Mouse (Mus musculus) common myeloid progenitor, adult 5-6 weeks (primary cell): Measurements from ENCODE around the gene Fam71e1. TPM values are rescaled to one million over a fixed set of nuclear protein-coding genes. Genes with fewer than 3 reads are reported as not detected.

ENCODE experiments used
- ATAC-seq: replicated peaks from 2 replicates; pipeline ENCODE4 v1.8.0; 2016; ENCODE audit warnings: low read depth, mild to moderate bottlenecking, moderate TSS enrichment, inconsistent platforms; ENCODE audit not compliant: poor library complexity, severe bottlenecking
- total RNA-seq: library from RNA; stranded (forward); fragments of 200-1000, 187-1606 nt; gene quantifications from 2 replicates; pipeline ENCODE4 v1.2.3, GENCODE M21; 2017

Fam71e1 gene
- 3.1 TPM in 1 of 2 replicates, not detected in the other for total RNA-seq

DNA sequence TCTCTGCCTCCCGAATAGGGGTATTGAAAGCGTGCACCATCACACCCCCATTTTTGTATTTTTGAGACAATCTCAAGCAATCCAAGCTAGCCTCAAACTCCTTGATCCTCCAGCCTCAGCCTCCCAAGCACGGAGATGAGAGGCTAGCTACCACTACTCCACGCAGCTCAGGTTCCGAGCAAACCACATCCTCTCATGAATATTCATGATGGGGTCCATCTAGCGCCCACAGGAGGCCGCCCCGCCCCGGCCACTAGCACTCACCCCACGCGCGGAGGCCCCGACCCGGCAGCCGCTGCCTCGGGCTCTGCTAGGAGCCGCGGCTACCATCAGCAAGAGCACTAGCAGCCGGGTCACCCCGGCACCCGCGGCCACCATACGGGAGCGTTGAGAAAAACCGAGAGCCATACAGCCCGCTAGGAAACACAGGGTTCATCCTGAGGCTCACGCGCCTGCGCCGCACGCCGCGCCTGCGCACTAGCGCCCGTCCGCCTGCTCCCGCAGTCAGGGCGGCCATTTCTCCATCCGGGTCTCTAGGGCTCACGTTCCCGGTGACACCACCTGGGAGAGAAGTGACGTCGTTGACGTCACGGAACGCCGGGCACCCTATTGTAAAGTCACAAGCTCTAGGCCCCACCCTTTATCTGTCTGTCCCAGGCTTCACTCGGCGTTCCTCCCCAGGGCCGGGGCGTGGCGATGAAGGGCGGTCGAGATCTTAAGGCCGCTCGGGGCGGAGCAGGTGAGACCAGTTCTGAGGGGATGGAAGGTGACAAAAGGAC is at the start of gene Fam71e1, which contains the start of gene Emc10:
Gene Fam71e1, plus strand, starts transcription at position 590 of the 779 bp plus-strand sequence.
Gene Emc10, minus strand, starts transcription at position 538 of the 779 bp plus-strand sequence.
- ATAC-seq, result peak; percentile 95

DNA sequence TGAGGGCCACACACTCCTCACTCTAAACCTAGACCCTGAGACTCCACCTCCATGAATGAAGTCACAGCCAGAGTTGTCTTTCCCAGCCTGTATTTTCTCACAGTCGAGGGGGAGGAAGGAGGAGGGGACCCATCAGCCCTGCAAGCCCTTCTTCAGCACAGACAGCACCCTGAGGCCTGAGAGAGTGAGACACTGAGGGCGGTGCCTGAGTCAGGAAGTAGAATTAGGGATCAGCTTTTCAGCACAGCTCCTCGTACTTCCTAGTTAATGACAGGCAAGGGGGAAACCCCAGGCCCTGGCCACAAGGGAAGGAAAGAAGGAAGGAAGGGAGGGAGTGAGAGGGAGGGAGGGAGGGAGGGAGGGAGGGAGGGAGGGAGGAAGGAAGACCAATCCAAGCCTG is 43.1 kb upstream of the Fam71e1 start:
- ATAC-seq, result peak; percentile 82

DNA sequence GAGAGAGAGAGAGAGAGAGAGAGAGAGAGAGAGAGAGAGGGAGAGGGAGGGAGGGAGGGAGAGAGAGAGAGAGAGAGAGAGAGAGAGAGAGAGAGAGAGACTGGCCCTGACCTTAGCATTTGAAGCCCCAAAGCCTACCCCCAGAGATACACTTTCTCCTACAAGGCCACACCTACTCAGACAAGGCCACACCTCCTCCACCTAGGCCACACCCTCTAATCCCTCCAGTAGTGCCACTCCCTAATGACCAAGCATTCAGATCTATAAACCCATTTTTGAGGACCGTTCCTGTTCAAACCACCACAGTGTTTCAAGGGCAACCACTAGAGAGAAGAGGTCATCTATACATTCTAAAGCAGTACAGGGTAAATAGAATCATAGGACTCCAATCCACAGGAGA is 40.1 kb upstream of the Fam71e1 start:
- ATAC-seq, result no peak

DNA sequence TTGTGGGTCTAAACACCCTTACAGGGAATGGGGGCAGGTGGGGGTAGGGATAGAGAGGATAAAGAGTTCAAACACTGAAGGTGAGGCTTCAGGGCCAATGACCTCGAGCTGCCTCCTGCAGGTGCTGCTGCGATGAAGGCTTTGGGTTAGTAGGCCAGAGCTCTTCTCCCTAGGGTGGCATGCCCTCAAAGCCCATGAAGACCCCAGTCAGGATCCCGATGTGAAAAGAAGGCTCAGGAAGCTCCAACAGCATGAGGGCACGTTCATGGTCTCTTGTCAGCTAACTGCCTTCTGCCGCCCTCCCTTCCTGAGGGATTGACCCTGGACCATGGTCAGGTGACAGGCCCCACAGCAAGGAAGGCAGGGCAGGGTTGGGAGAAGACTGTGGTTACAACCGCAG is 36.3 kb upstream of the Fam71e1 start:
- no peak for ATAC-seq

DNA sequence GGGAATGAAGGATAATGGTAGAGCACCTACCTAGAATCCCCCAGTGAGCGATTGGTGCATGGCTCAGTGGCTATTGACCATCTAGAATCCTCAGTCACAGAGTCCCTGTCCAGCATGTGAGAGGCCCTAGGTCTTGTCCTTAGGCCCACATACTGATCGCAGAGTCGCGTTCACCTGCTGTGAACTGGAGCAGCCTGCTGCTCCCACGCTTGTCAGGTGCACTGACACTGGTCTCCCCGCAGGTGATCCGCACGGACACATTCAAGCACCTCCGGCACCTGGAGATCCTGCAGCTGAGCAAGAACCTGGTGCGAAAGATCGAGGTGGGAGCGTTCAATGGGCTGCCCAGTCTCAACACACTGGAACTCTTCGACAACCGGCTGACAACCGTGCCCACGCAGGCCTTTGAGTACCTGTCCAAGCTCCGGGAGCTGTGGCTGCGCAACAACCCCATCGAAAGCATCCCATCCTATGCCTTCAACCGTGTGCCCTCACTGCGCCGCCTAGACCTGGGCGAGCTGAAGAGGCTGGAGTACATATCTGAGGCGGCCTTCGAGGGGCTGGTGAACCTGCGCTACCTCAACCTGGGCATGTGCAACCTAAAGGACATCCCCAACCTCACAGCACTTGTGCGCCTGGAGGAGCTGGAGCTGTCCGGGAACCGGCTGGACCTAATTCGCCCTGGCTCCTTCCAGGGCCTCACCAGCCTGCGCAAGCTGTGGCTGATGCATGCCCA is 35.4 kb upstream of the Fam71e1 start:
- ATAC-seq, result no peak

DNA sequence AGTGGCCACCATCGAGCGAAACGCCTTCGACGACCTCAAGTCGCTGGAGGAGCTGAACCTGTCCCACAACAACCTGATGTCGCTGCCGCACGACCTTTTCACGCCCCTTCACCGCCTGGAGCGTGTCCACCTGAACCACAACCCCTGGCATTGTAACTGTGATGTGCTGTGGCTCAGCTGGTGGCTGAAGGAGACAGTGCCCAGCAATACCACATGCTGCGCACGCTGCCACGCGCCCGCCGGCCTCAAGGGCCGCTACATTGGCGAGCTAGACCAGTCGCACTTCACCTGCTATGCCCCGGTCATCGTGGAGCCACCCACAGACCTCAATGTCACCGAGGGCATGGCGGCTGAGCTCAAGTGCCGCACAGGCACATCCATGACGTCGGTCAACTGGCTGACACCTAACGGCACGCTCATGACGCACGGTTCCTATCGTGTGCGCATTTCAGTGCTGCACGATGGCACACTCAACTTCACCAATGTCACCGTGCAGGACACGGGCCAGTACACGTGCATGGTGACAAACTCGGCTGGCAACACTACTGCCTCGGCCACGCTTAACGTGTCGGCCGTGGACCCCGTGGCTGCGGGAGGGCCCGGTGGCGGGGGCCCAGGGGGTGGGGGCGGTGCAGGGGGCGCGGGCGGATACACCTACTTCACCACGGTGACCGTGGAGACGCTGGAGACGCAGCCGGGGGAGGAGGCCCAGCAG is 34.7 kb upstream of the Fam71e1 start:
- ATAC-seq, result no peak

DNA sequence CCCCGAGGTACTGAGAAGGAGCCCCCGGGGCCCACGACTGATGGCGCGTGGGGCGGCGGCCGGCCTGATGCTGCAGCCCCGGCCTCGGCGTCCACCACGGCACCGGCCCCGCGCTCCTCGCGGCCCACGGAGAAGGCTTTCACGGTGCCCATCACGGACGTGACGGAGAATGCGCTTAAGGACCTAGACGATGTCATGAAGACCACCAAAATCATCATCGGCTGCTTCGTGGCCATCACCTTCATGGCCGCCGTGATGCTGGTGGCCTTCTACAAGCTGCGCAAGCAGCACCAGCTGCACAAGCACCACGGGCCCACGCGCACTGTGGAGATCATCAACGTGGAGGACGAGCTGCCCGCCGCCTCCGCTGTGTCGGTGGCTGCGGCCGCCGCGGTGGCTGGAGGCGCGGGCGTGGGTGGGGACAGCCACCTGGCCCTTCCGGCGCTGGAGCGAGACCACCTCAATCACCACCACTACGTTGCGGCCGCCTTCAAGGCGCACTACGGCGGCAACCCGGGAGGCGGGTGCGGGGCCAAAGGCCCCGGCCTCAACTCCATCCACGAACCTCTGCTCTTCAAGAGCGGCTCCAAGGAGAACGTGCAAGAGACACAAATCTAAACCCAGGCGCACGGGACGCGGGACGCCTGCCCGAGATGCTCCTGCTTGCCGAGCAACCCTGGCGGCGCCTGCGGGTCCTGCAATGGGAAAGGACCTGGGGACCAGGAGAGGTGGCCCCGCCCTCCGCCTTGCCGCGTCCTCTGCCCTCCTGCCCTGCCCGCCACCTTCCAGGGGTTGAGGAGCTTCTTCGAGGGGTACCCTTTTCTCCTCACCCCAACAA is 33.9 kb upstream of the Fam71e1 start:
- peak; percentile 72 for ATAC-seq

DNA sequence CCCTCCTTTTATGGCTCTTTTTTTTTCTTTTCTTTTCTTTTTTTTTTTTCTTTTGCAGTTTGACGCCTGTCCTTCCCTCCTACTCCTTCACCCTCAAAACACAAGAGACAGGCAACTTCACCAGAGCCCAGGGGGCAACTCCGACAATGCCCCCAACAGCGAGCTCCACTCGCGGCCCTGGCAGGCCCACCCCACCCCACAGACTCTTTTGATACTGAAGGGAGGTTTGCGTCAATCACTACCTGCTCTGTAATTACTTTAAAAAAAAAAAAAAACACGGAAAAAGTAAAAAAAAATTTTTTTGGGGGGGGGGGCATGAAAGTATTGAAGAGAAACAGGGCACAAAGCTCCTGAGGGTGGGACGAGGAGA is 33.3 kb upstream of the Fam71e1 start:
- no peak for ATAC-seq

DNA sequence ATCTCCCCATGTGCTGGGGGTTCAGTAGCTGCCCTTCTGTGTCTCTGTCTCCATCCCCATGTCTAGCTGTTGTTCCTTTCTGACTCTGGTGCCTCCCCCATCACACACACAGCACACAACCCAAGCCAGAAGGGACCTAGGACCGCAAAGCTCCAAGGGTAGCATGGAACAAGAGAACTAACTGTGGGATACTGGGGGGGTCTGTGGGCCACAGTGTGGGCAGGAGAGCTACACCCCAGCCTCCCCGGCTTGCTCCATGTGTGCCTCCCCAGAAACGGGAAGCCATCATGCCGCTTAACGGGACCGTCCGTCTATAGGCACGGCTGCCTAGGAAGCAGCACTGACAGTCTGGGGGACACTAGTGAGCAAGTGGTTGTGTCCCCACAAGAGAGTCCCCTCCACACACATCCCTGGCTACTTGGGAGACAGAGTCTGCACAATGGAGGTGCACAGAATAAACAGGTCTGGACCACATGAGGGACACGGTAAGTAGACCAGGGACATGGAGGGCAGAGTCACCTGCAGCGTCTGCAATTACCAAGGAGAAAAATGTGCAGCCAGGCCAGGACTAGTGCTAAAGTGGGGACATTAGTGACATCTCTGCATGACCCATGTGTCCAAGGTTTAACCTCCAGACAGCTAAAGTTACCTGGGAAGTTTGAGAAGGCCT is 32.7 kb upstream of the Fam71e1 start:
- ATAC-seq, result no peak

DNA sequence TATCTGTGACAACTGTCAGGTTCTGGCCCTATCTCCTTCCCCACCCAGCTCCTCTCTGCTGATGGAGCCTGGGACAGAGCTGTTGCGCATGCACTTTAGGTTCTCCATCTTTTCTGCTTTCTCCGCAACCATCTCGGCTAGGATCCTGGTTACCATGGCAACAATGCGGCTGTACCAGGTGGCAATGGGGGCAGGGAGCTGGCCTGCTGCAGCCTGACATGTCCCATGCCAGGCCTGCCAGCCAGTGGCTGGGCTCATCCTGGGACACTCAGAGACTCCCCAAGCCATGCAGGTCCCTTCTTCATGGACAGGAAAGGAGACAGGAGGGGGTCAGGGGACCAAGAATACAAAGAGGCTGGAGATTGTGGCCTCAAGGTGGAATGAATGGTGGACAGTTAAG is 31.9 kb upstream of the Fam71e1 start:
- ATAC-seq, result no peak

DNA sequence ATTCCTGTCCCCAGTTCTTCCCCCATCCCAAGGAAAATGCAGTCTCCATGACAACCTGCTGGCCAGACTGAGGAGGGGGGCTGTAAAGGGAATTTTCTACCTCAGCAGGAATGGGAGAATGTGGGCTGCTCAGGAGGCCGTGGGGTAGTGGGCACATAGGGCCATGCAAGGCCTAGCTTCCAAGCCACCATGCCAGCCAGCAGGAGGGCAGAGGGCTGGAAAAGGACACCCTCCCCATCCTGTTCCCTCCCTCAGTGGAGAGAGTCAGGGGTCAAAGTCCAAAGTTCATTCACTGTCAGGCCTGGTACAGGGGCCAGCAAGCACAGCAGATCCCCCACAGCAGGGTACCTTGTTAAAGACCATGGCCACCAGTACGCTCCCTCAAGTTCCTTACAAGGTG is 31.3 kb upstream of the Fam71e1 start, which contains the start of gene Aspdh:
Gene Aspdh, plus strand, starts transcription at position 281 of the 400 bp plus-strand sequence.
- no peak for ATAC-seq

DNA sequence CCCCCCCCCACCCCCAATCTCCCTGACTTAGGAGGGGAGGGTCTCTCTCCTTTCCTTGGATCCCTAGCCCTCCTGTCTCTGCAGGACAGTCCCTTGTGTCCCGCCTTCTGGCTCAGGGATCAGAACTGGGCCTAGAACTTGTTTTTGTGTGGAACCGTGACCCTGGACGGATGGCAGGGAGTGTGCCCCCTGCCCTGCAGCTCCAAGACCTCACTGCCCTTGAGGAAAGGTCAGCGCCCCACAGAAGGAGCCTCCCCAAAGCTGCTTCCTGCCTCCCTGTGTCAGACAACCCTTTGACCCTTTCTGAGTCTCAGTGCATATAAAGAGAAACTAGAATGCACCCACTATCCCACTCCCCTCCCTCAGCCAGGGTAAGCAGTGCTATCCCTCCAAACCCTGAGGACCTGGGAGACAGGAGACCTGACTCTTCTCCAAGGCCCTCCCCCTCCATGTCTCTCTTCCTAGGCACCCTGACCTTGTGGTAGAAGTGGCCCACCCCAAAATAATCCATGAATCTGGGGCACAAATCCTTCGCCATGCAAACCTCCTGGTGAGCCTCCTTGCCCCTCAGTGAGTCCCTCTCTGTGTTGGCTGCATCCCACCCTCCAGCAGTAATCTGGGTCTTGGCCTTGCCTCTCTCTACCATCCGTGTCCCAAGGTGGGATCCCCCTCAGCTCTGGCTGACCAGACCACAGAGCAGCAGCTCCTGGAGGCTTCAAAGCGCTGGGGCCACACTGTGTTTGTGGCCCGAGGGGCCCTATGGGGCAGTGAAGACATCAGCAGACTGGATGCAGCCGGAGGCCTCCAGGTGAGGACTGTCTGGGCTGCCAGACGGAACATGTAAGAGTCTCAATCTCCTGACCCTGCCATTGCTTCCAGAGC is 30.1 kb upstream of the Fam71e1 start:
- ATAC-seq, result no peak

DNA sequence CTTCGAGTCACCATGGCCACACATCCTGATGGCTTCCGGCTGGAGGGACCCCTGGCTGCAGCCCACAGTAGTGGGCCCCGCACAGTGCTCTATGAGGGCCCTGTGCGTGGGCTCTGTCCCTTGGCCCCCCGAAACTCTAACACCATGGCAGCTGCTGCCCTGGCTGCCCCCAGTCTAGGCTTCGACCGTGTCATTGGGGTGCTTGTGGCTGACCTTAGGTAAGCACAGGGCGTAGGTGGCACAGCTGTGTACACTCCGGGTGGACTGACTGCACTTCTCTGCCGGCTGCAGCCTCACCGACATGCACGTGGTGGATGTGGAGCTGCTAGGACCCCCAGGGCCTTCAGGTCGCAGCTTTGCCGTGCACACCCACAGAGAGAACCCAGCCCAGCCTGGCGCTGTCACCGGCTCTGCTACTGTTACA is 29.5 kb upstream of the Fam71e1 start:
- ATAC-seq, result no peak

DNA sequence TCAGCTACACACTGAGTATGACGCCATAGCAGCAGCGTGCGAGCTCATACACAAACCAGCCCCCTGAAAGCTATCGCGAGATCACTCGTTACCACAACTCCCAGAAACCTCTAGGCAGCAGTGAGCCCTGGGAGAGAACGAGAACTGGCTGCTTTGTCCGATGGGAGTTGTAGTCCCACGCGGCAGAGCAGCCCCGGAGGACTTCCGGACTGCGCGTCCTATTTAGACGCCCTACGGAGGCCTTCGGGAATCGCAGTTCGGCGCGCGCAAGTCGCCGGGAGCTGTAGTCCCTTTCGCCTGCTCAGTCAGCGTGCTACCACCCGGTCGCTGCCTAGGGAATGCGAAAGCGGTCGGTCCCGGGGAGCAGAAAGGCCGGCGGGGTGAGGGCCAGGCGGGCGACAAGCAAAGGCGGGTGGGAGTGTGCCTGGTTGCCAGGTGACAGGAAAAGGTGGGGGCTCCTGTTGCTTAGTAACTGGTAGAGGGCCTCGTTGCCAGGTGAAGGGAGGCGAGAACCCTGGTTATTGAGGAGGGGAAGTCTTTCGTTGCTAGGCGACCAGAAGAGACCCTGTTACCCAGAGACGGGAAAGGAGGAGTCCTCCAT is 28.5 kb upstream of the Fam71e1 start, which contains the start of gene Josd2:
Gene Josd2, plus strand, starts transcription at position 170 of the 601 bp plus-strand sequence.
- ATAC-seq, result peak; percentile 95

DNA sequence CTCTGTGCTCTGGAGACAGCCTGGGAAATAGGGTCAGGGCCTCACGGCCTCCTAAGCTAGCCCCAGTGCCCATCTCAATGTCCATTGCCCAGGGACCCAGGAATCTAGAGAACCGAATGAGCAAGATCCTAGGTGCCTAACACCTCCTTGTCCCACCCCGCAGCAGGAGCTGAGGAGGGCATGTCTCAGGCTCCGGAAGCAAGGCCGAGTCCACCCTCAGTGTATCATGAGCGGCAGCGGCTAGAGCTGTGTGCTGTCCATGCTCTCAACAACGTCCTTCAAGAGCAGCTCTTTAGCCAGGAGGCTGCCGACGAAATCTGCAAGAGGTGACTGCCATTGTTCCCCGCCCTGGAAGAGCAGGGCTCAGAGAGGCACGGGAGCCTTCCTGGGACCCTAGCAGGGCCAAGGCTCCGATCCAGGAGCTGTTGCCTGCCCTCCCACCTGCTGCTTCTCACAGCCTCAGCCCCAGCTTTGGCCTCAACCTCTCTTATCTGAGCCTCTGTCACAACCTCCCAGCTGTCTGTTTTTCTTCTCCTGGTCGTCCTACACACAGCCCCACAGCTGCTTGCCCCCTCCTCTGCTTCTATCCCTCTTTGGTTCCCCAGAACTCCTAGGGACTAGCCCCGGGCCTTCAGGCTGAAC is 27.6 kb upstream of the Fam71e1 start:
- ATAC-seq, result no peak

DNA sequence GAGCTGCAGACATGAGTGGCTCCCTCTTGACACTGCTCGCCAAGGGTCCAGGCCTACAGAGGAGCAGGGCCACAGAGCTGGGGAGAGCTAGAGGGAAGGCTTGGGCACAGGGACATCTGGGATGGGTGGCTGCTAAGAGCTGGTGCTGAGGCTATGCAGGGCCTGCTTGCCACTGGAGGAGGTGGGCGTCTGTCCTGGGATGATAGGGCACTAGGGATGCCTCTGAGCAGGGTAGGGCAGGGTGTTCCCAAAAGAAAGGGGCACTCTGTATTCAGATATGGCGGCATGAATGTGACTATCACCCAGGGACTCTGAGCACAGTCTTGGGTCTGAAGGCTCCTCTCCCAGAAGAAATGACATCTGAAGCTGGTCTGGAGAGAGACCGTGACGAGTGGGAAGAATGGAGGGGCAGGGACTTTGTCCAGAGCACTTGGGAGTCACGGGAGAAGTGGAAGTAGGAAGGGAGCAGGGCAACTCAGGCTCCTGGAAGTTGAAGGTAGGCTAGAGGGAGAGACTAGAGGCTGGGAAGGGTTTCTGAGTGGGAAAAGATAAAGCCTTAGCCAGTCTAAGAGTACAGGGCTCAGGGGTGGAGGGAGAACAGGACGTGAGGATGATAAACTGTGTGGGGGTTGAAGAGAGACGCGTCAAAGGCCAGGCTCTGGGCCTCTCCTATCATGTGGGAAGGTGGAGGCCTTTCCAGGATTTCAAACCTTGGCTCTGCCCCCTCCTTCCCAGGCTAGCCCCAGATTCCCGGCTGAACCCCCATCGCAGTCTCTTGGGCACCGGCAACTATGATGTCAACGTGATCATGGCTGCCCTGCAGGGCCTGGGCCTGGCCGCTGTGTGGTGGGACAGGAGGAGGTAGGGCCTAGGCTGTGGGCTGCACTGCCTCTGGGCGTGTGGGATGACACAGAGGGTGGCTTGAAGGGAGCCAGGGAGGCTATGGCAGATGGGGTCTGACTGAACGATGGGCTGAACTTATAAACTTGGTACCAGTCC is 26.4 kb upstream of the Fam71e1 start:
- no peak for ATAC-seq
